Mouse (Mus musculus): ENCODE measurements around the gene Dab1. TPM values are rescaled to one million over a fixed set of nuclear protein-coding genes. Genes with fewer than 3 reads are reported as not detected.

Dab1 gene
- polyA plus RNA-seq, 1 experiment = not detected

GRCm38 (mm10) chr4:103702137-103702536, 83.0 kb downstream of the Dab1 start:
- H3K79me2 ChIP-seq (ENCODE audit: control insufficient read depth, insufficient read depth) = no peaks in the 10 kb centered on the region
- no peaks in the 10 kb centered on the region for H3K36me3 ChIP-seq (ENCODE audit: control insufficient read depth, insufficient read depth)
- TF ChIP-seq USF1 (IDR thresholded peaks at IDR 0.05; ENCODE audit: low read depth) (no peak), MAX (IDR thresholded peaks at IDR 0.05) (no peak), CTCF (IDR thresholded peaks at IDR 0.05; ENCODE audit: control insufficient read depth, insufficient read depth, insufficient read length) (no peak), MYOD1 (IDR thresholded peaks at IDR 0.05; ENCODE audit: control insufficient read depth, insufficient read length, low read depth) (no peak), MYOG (IDR thresholded peaks at IDR 0.05; ENCODE audit: control insufficient read depth, extremely low read depth, insufficient read length) (no peak), CEBPB (IDR thresholded peaks at IDR 0.05; ENCODE audit: low read depth) (no peak), FOSL1 (IDR thresholded peaks at IDR 0.05; ENCODE audit: insufficient read depth, low read length, poor library complexity, severe bottlenecking) (no peak)
- H3K79me3 ChIP-seq (ENCODE audit: low read depth) = no peaks in the 10 kb centered on the region
- no peak overlapping the region for H3K4me3 ChIP-seq (ENCODE audit: insufficient read depth, poor library complexity, severe bottlenecking)
- H3ac ChIP-seq (ENCODE audit: control insufficient read depth, insufficient read length, low read depth) = no peak overlapping the region
- H3K27me3 ChIP-seq (ENCODE audit: control insufficient read depth, insufficient read depth, insufficient read length) = no peaks in the 10 kb centered on the region

- H3ac ChIP-seq (ENCODE audit: control insufficient read depth, insufficient read length, low read depth) = no peak overlapping the region
- no peaks in the 10 kb centered on the region for H3K36me3 ChIP-seq (ENCODE audit: control insufficient read depth, insufficient read depth)
- no peak overlapping the region for H3K4me3 ChIP-seq (ENCODE audit: insufficient read depth, poor library complexity, severe bottlenecking)
- no peak for TF ChIP-seq CEBPB (IDR thresholded peaks at IDR 0.05; ENCODE audit: low read depth)
- H3K79me3 ChIP-seq (ENCODE audit: low read depth) = no peaks in the 10 kb centered on the region
- H3K79me2 ChIP-seq (ENCODE audit: control insufficient read depth, insufficient read depth) = no peaks in the 10 kb centered on the region
- no peaks in the 10 kb centered on the region for H3K27me3 ChIP-seq (ENCODE audit: control insufficient read depth, insufficient read depth, insufficient read length)
Measured at GRCm38 (mm10) chr4:103704477-103704876, 85.3 kb downstream of the Dab1 start.

GRCm38 (mm10) chr4:103706501-103706900, 87.3 kb downstream of the Dab1 start:
- H3ac ChIP-seq (ENCODE audit: control insufficient read depth, insufficient read length, low read depth) = no peak overlapping the region
- H3K36me3 ChIP-seq (ENCODE audit: control insufficient read depth, insufficient read depth) = no peaks in the 10 kb centered on the region
- no peak for TF ChIP-seq USF1 (IDR thresholded peaks at IDR 0.05; ENCODE audit: low read depth)
- no peak for TF ChIP-seq FOSL1 (IDR thresholded peaks at IDR 0.05; ENCODE audit: insufficient read depth, low read length, poor library complexity, severe bottlenecking)
- TF ChIP-seq MAX (IDR thresholded peaks at IDR 0.05) = no peak
- TF ChIP-seq MYOG (IDR thresholded peaks at IDR 0.05; ENCODE audit: control insufficient read depth, extremely low read depth, insufficient read length) = no peak
- TF ChIP-seq CEBPB (IDR thresholded peaks at IDR 0.05; ENCODE audit: low read depth) = no peak
- no peak for TF ChIP-seq MYOD1 (IDR thresholded peaks at IDR 0.05; ENCODE audit: control insufficient read depth, insufficient read length, low read depth)
- TF ChIP-seq CTCF (IDR thresholded peaks at IDR 0.05; ENCODE audit: control insufficient read depth, insufficient read depth, insufficient read length) = no peak
- H3K79me2 ChIP-seq (ENCODE audit: control insufficient read depth, insufficient read depth) = no peaks in the 10 kb centered on the region
- H3K27me3 ChIP-seq (ENCODE audit: control insufficient read depth, insufficient read depth, insufficient read length) = no peaks in the 10 kb centered on the region
- H3K79me3 ChIP-seq (ENCODE audit: low read depth) = no peaks in the 10 kb centered on the region
- H3K4me3 ChIP-seq (ENCODE audit: insufficient read depth, poor library complexity, severe bottlenecking) = no peak overlapping the region

GRCm38 (mm10) chr4:103707140-103707539, 88.0 kb downstream of the Dab1 start:
- Histone ChIP-seq H3K79me2 (ENCODE audit: control insufficient read depth, insufficient read depth) (no peaks in the 10 kb centered on the region), H3K4me3 (ENCODE audit: insufficient read depth, poor library complexity, severe bottlenecking) (no peak overlapping the region), H3K36me3 (ENCODE audit: control insufficient read depth, insufficient read depth) (no peaks in the 10 kb centered on the region), H3K79me3 (ENCODE audit: low read depth) (no peaks in the 10 kb centered on the region), H3ac (ENCODE audit: control insufficient read depth, insufficient read length, low read depth) (no peak overlapping the region), H3K27me3 (ENCODE audit: control insufficient read depth, insufficient read depth, insufficient read length) (no peaks in the 10 kb centered on the region)
- TF ChIP-seq FOSL1 (IDR thresholded peaks at IDR 0.05; ENCODE audit: insufficient read depth, low read length, poor library complexity, severe bottlenecking) (no peak), MAX (IDR thresholded peaks at IDR 0.05) (no peak), CTCF (IDR thresholded peaks at IDR 0.05; ENCODE audit: control insufficient read depth, insufficient read depth, insufficient read length) (no peak), CEBPB (IDR thresholded peaks at IDR 0.05; ENCODE audit: low read depth) (no peak), USF1 (IDR thresholded peaks at IDR 0.05; ENCODE audit: low read depth) (no peak), MYOG (IDR thresholded peaks at IDR 0.05; ENCODE audit: control insufficient read depth, extremely low read depth, insufficient read length) (no peak), MYOD1 (IDR thresholded peaks at IDR 0.05; ENCODE audit: control insufficient read depth, insufficient read length, low read depth) (no peak)

GRCm38 (mm10) chr4:103711353-103711752, 92.2 kb downstream of the Dab1 start:
- Histone ChIP-seq H3K79me2 (ENCODE audit: control insufficient read depth, insufficient read depth) (no peaks in the 10 kb centered on the region), H3ac (ENCODE audit: control insufficient read depth, insufficient read length, low read depth) (no peak overlapping the region), H3K79me3 (ENCODE audit: low read depth) (no peaks in the 10 kb centered on the region), H3K4me3 (ENCODE audit: insufficient read depth, poor library complexity, severe bottlenecking) (no peak overlapping the region), H3K27me3 (ENCODE audit: control insufficient read depth, insufficient read depth, insufficient read length) (no peaks in the 10 kb centered on the region), H3K36me3 (ENCODE audit: control insufficient read depth, insufficient read depth) (no peaks in the 10 kb centered on the region)
- no peak for TF ChIP-seq CEBPB (IDR thresholded peaks at IDR 0.05; ENCODE audit: low read depth)
- TF ChIP-seq FOSL1 (IDR thresholded peaks at IDR 0.05; ENCODE audit: insufficient read depth, low read length, poor library complexity, severe bottlenecking) = no peak
- no peak for TF ChIP-seq MYOD1 (IDR thresholded peaks at IDR 0.05; ENCODE audit: control insufficient read depth, insufficient read length, low read depth)
- TF ChIP-seq USF1 (IDR thresholded peaks at IDR 0.05; ENCODE audit: low read depth) = no peak
- no peak for TF ChIP-seq MAX (IDR thresholded peaks at IDR 0.05)
- TF ChIP-seq CTCF (IDR thresholded peaks at IDR 0.05; ENCODE audit: control insufficient read depth, insufficient read depth, insufficient read length) = no peak
- TF ChIP-seq MYOG (IDR thresholded peaks at IDR 0.05; ENCODE audit: control insufficient read depth, extremely low read depth, insufficient read length) = no peak

- Histone ChIP-seq H3K79me2 (ENCODE audit: control insufficient read depth, insufficient read depth) (no peaks in the 10 kb centered on the region), H3K79me3 (ENCODE audit: low read depth) (no peaks in the 10 kb centered on the region), H3ac (ENCODE audit: control insufficient read depth, insufficient read length, low read depth) (no peak overlapping the region), H3K36me3 (ENCODE audit: control insufficient read depth, insufficient read depth) (no peaks in the 10 kb centered on the region), H3K4me3 (ENCODE audit: insufficient read depth, poor library complexity, severe bottlenecking) (no peak overlapping the region), H3K27me3 (ENCODE audit: control insufficient read depth, insufficient read depth, insufficient read length) (no peaks in the 10 kb centered on the region)
- TF ChIP-seq FOSL1 (IDR thresholded peaks at IDR 0.05; ENCODE audit: insufficient read depth, low read length, poor library complexity, severe bottlenecking) (no peak), CEBPB (IDR thresholded peaks at IDR 0.05; ENCODE audit: low read depth) (no peak)
Measured at GRCm38 (mm10) chr4:103713921-103714320, 94.8 kb downstream of the Dab1 start.
